Mouse (Mus musculus) CH12.LX (cell line): ENCODE results near the gene Adcy4.
A peak's percentile ranks its signal among the peaks of the same experiment; 100 is the strongest.

Source experiments
- CHD2 ChIP-seq: IDR thresholded peaks from 2 replicates; pipeline ENCODE4 v1.6.1; 2011; ENCODE audit warnings: low read length, improper control_type of control experiment
- CTCF ChIP-seq, 2 experiments: IDR thresholded peaks in 1 of 2; conservative IDR thresholded peaks in 1 of 2; 2 replicates each; pipeline ENCODE4 v1.5.1; 2011 to 2012; ENCODE audit warnings: low read depth in 2 of 2, low read length in 2 of 2, improper control_type of control experiment in 1 of 2, inconsistent platforms in 1 of 2, mild to moderate bottlenecking in 1 of 2, moderate library complexity in 1 of 2
- MYC ChIP-seq: IDR thresholded peaks from 2 replicates; pipeline ENCODE4 v1.6.1; 2011; ENCODE audit warnings: low read depth, mild to moderate bottlenecking, improper control_type of control experiment, low read length
- POLR2A ChIP-seq: IDR thresholded peaks from 2 replicates; pipeline ENCODE4 v1.6.1; 2011; ENCODE audit warnings: low read depth, mild to moderate bottlenecking, improper control_type of control experiment, low read length
- RAD21 ChIP-seq: IDR thresholded peaks from 2 replicates; pipeline ENCODE4 v1.6.1; 2011; ENCODE audit warnings: low read depth, mild to moderate bottlenecking, low read length, improper control_type of control experiment, moderate library complexity
- RCOR1 ChIP-seq: conservative IDR thresholded peaks from 2 replicates; pipeline ENCODE4 v1.6.1; 2012; ENCODE audit warnings: low read depth, mild to moderate bottlenecking, inconsistent platforms, low read length, improper control_type of control experiment
- USF1 ChIP-seq: IDR thresholded peaks from 2 replicates; pipeline ENCODE4 v1.6.1; 2014; ENCODE audit warnings: low read depth, mild to moderate bottlenecking, inconsistent platforms, low read length, improper control_type of control experiment
- USF2 ChIP-seq: conservative IDR thresholded peaks from 2 replicates; pipeline ENCODE4 v1.6.1; 2011; ENCODE audit warnings: low read depth, low read length, improper control_type of control experiment
- ZC3H11A ChIP-seq: IDR thresholded peaks from 2 replicates; pipeline ENCODE4 v1.6.1; 2012; ENCODE audit warnings: low read depth, mild to moderate bottlenecking, inconsistent platforms, low read length, improper control_type of control experiment
- ZKSCAN1 ChIP-seq: IDR thresholded peaks from 2 replicates; pipeline ENCODE4 v1.6.1; 2012; ENCODE audit warnings: low read depth, inconsistent platforms, low read length, improper control_type of control experiment, borderline replicate concordance
- ZMIZ1 ChIP-seq: IDR thresholded peaks from 2 replicates; pipeline ENCODE4 v1.6.1; 2012; ENCODE audit warnings: low read depth, mild to moderate bottlenecking, inconsistent platforms, low read length, improper control_type of control experiment

- TF ChIP-seq RCOR1 (no peak), ZC3H11A (no peak), CTCF (conservative IDR thresholded peaks at IDR 0.05 in 1 of 2, IDR thresholded peaks at IDR 0.05 in 1 of 2; ENCODE audit: low read depth in 2 of 2, low read length in 2 of 2) (peak; percentile 46 to 90), USF1 (peak; percentile 21), POLR2A (peak; percentile 75), RAD21 (no peak), ZMIZ1 (no peak; the same call in 1 of the 2 replicates), ZKSCAN1 (no peak), MYC (peak; percentile 90; the same call in 1 of the 2 replicates), USF2 (no peak), CHD2 (no peak; the same call in 1 of the 2 replicates)
These were observed 62.0 kb downstream of the Adcy4 start, which contains the start of gene Rabggta for GRCm38 (mm10) chr14:55721700-55722437.
